Mouse (Mus musculus): ENCODE results near the gene Lig3.

GRCm38 (mm10) chr11:82808485-82808884, 27.6 kb downstream of the Lig3 start:
- TF ChIP-seq CTCF (IDR thresholded peaks at IDR 0.05; ENCODE audit: low read depth, low read length) (no peak), POLR2A (IDR thresholded peaks at IDR 0.05; ENCODE audit: insufficient read depth, low read length) (no peak), EP300 (IDR thresholded peaks at IDR 0.05; ENCODE audit: insufficient read depth, low read depth, low read length) (no peak)

Data from ES-Bruce4 (cell line).